Mouse (Mus musculus): ENCODE data around the gene Adamts2. TPM values are rescaled to one million over a fixed set of nuclear protein-coding genes. Genes with fewer than 3 reads are reported as not detected.

Adamts2 gene
- polyA plus RNA-seq, 1 experiment from 2014 or later, result 3.4 TPM

GRCm38 (mm10) chr11:50845951-50846350 lies 244.1 kb downstream of the Adamts2 start:
- no peak for ATAC-seq (ENCODE audit: low FRiP score)
- peaks cover 7% of the 10 kb centered on the region; the same call in 1 of the 2 replicates for H3K9me3 ChIP-seq

GRCm38 (mm10) chr11:50847047-50847446 lies 245.2 kb downstream of the Adamts2 start:
- WGBS, result 67% methylated on average over 5 of the region's 5 CpGs
- H3K9me3 ChIP-seq, result peaks cover 7% of the 10 kb centered on the region; the same call in 1 of the 2 replicates
- no peak overlapping the region for H3K9ac ChIP-seq
- H3K4me2 ChIP-seq, result no peak overlapping the region
- H3K27me3 ChIP-seq, result peaks cover 54% of the 10 kb centered on the region
- peaks cover 23% of the 10 kb centered on the region for H3K4me1 ChIP-seq (replicated peaks)
- no peaks in the 10 kb centered on the region for H3K36me3 ChIP-seq
- H3K27ac ChIP-seq, result no peak overlapping the region
- no peak overlapping the region for H3K4me3 ChIP-seq
- no peak for ATAC-seq (ENCODE audit: low FRiP score)

More at GRCm38 (mm10) chr11:50845951-50846350, 244.1 kb downstream of the Adamts2 start:
- 96% methylated on average over 3 of the region's 3 CpGs for WGBS
- no peak overlapping the region for H3K4me3 ChIP-seq
- no peaks in the 10 kb centered on the region for H3K36me3 ChIP-seq
- H3K27ac ChIP-seq, result no peak overlapping the region
- H3K27me3 ChIP-seq, result peaks cover 43% of the 10 kb centered on the region
- no peak overlapping the region for H3K9ac ChIP-seq
- H3K4me1 ChIP-seq (replicated peaks), result peaks cover 19% of the 10 kb centered on the region
- H3K4me2 ChIP-seq, result no peak overlapping the region

DNA sequence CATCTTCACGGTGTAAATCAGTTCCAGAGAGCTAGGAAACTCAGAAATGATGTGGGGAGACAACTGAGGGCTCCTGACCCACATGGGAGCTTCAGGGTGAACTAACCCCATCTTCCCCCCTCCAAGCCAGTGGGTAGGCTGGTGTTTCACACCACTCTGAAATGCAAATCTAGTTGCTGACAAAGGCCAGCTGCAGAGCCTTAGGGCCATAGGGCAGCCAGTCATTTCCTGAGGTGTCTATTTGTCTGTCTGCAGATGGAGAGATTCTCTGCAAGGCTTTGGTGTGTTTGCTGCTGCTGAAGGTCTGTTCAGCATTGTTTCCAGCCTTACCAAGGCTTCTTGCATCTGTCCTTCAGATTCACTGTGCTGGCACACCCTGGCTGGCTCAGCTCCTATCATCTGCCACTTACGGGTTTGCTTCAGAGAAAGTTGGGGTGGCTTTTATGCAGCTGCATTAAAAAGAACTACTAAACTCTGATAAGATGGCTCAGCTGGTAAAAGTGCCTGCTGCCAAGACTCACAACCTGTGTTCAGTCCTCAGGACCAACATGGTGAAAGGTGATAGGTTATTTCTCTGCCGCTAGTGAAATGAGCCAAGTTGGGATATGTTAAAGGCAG lies 246.7 kb downstream of the Adamts2 start:
- Histone ChIP-seq H3K36me3 (no peaks in the 10 kb centered on the region), H3K27me3 (peaks cover 70% of the 10 kb centered on the region), H3K4me1 (replicated peaks) (peaks cover 24% of the 10 kb centered on the region), H3K27ac (no peak overlapping the region), H3K4me3 (no peak overlapping the region), H3K9ac (no peak overlapping the region), H3K4me2 (no peak overlapping the region), H3K9me3 (peaks cover 7% of the 10 kb centered on the region; the same call in 1 of the 2 replicates)
- 48% methylated on average over 3 of the region's 3 CpGs for WGBS
- ATAC-seq (ENCODE audit: low FRiP score), result no peak

DNA sequence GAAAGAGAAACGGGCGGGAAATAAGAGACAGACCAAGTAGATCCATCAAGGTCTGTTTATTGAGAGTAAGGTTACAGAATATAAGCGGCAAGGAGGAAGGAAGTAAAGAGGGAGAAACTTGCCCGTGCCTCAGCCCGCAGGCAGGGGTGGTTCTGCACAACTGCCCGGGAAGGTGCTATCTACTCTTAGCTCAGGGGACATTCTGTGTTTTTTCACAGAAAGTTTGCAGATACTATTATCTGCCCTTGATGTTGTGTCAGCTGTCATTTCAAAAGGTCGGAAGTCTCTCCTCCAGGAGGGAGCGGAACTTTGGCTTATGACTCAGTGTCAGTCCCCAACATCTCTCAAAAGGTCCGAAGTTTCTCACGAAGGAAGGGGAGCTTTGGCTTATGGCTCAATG lies 247.4 kb downstream of the Adamts2 start:
- H3K4me3 ChIP-seq, result no peak overlapping the region
- H3K4me1 ChIP-seq (replicated peaks), result peaks cover 24% of the 10 kb centered on the region
- no peaks in the 10 kb centered on the region for H3K36me3 ChIP-seq
- no peak for ATAC-seq (ENCODE audit: low FRiP score)
- H3K9me3 ChIP-seq, result peaks cover 7% of the 10 kb centered on the region; the same call in 1 of the 2 replicates
- no peak overlapping the region for H3K4me2 ChIP-seq
- no peak overlapping the region for H3K9ac ChIP-seq
- no peak overlapping the region for H3K27ac ChIP-seq
- WGBS, result 9% methylated on average over 10 of the region's 10 CpGs
- H3K27me3 ChIP-seq, result peaks cover 77% of the 10 kb centered on the region

DNA sequence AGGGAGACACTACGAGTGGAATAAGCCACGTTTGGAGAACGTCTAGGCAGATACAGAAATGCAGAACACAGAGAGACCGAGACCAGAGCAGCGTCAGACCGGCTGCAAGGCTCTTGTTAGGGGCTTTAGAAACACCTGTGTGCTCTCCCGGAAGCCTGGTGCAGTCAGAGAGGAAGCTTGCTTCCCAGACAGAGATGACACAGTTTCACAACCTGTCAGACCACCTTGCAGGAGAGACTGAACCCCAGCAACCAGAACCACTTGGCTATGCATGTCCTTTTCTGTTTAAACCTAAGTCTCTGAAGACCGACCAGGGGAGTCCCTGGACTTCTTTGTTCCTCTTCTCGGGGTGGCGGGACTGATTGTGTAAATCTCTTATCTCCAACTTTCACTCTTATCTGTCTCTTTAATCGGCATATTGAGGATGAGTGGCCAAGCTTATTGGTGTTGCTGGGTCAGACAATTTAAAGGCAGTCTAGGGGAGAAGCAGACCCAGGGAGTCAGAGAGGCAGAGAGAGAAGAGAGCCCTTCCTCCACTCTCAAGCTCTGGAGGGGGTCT lies 248.4 kb downstream of the Adamts2 start, which contains the start of gene Grm6:
Gene Grm6 (plus strand): TSS at position 509 of the 559 bp plus-strand sequence.
- no peaks in the 10 kb centered on the region for H3K36me3 ChIP-seq
- peaks cover 7% of the 10 kb centered on the region; the same call in 1 of the 2 replicates for H3K9me3 ChIP-seq
- H3K27ac ChIP-seq, result no peak within 1 kb of the TSS
- H3K4me2 ChIP-seq, result peak within 1 kb of the TSS; percentile 96
- H3K4me3 ChIP-seq, result peak within 1 kb of the TSS; percentile 51
- H3K27me3 ChIP-seq, result peaks cover 74% of the 10 kb centered on the region
- H3K4me1 ChIP-seq (replicated peaks), result peaks cover 24% of the 10 kb centered on the region
- ATAC-seq (ENCODE audit: low FRiP score), result no peak
- WGBS, result 3% methylated on average over 11 of the region's 11 CpGs
- peak within 1 kb of the TSS; percentile 68 for H3K9ac ChIP-seq

GRCm38 (mm10) chr11:50850989-50851601 lies 249.2 kb downstream of the Adamts2 start:
- peaks cover 24% of the 10 kb centered on the region for H3K4me1 ChIP-seq (replicated peaks)
- ATAC-seq (ENCODE audit: low FRiP score), result 0 out of 2 replicates have a peak, but pooled peaks have one; percentile 59

More at GRCm38 (mm10) chr11:50850989-50851601, 249.2 kb downstream of the Adamts2 start:
- H3K9ac ChIP-seq, result peak overlapping the region; percentile 68
- H3K4me2 ChIP-seq, result peak overlapping the region; percentile 96
- H3K27ac ChIP-seq, result no peak overlapping the region
- H3K36me3 ChIP-seq, result no peaks in the 10 kb centered on the region
- H3K9me3 ChIP-seq, result peaks cover 7% of the 10 kb centered on the region; the same call in 1 of the 2 replicates
- H3K4me3 ChIP-seq, result peak overlapping the region; percentile 51
- under 1% methylated on average over 71 of the region's 72 CpGs for WGBS
- H3K27me3 ChIP-seq, result peaks cover 73% of the 10 kb centered on the region

Other genes starting within 250 kb of the Adamts2 start
- gene Cby3, start 247.6 kb upstream of the Adamts2 start, polyA plus RNA-seq (2015; fragmentation: Nextera tagmentation; extraction: Ambion mirVana), result 0.75 and 1.4 TPM in 2 replicates
- 534 and 549 TPM in 2 replicates for gene Hnrnph1, start 225.1 kb upstream of the Adamts2 start, polyA plus RNA-seq (2015; fragmentation: Nextera tagmentation; extraction: Ambion mirVana)
- 22.7 and 27.5 TPM in 2 replicates for gene Rufy1, start 171.0 kb upstream of the Adamts2 start, polyA plus RNA-seq (2015; fragmentation: Nextera tagmentation; extraction: Ambion mirVana)
- gene Zfp354c, start 225.6 kb downstream of the Adamts2 start, polyA plus RNA-seq (2015; fragmentation: Nextera tagmentation; extraction: Ambion mirVana), result 53.1 and 55.6 TPM in 2 replicates
- 0.86 and 1.5 TPM in 2 replicates for gene Zfp879, start 239.5 kb downstream of the Adamts2 start, polyA plus RNA-seq (2015; fragmentation: Nextera tagmentation; extraction: Ambion mirVana)
- gene Grm6, start 248.6 kb downstream of the Adamts2 start, polyA plus RNA-seq (2015; fragmentation: Nextera tagmentation; extraction: Ambion mirVana), result not detected in 2 replicates

Measured in hindbrain, embryonic 13.5 days (tissue).